Mouse (Mus musculus): ENCODE data around the gene BC034090. TPM values are rescaled to one million over a fixed set of nuclear protein-coding genes. Genes with fewer than 3 reads are reported as not detected.

The BC034090 gene
- polyA plus RNA-seq, 1 experiment from 2014 or later = 7.5 TPM

- Histone ChIP-seq H3K4me3 (no peak overlapping the region), H3K9me3 (no peaks in the 10 kb centered on the region), H3K9ac (0 out of 2 replicates have a peak overlapping the region, but pooled peaks have one; percentile 1), H3K27ac (peak overlapping the region; percentile 49), H3K4me1 (peaks cover 44% of the 10 kb centered on the region), H3K36me3 (peaks cover 76% of the 10 kb centered on the region), H3K27me3 (no peaks in the 10 kb centered on the region), H3K4me2 (no peak overlapping the region)
- ATAC-seq (ENCODE audit: insufficient number of reproducible peaks, insufficient read depth, low FRiP score, low TSS enrichment, low read depth) = no peak
- WGBS = 76% methylated on average over 7 of the region's 7 CpGs
Observed at GRCm38 (mm10) chr1:155203101-155203500, 41.1 kb downstream of the BC034090 start.

DNA sequence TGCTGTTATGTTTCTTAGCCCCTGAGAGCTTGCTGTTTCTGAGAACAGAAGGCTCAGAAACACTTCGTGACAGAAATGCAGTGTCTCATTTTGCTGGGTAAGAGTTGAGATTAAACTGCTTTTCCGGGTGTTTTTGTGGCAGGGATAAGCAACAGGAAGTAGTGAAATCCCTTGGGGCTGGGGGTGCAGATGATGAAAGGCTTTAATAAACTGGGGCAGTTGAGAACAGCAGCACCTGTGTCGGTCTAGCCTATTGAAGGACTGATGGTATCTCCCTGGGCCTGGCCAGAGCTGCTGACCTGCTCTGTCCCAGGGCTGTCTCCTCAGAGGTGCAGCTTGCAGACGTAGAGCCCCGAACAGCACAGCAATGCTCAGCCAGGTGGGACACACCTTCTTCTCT lies 41.8 kb downstream of the BC034090 start:
- peaks cover 77% of the 10 kb centered on the region for H3K36me3 ChIP-seq
- no peak for ATAC-seq (ENCODE audit: insufficient number of reproducible peaks, insufficient read depth, low FRiP score, low TSS enrichment, low read depth)
- WGBS = 68% methylated on average over 5 of the region's 5 CpGs

GRCm38 (mm10) chr1:155201914-155202313 lies 42.3 kb downstream of the BC034090 start:
- Histone ChIP-seq H3K4me3 (no peak overlapping the region), H3K36me3 (peaks cover 77% of the 10 kb centered on the region), H3K4me2 (no peak overlapping the region), H3K9ac (no peak overlapping the region), H3K9me3 (no peaks in the 10 kb centered on the region), H3K27ac (no peak overlapping the region), H3K4me1 (peaks cover 44% of the 10 kb centered on the region), H3K27me3 (no peaks in the 10 kb centered on the region)
- ATAC-seq (ENCODE audit: insufficient number of reproducible peaks, insufficient read depth, low FRiP score, low TSS enrichment, low read depth) = no peak
- WGBS = 75% methylated on average over 17 of the region's 17 CpGs

More for the DNA sequence above, 41.8 kb downstream of the BC034090 start:
- H3K27me3 ChIP-seq = no peaks in the 10 kb centered on the region
- no peak overlapping the region for H3K4me3 ChIP-seq
- H3K27ac ChIP-seq = peak overlapping the region; percentile 49
- H3K9ac ChIP-seq = 0 out of 2 replicates have a peak overlapping the region, but pooled peaks have one; percentile 1
- peaks cover 44% of the 10 kb centered on the region for H3K4me1 ChIP-seq
- no peak overlapping the region for H3K4me2 ChIP-seq
- H3K9me3 ChIP-seq = no peaks in the 10 kb centered on the region

- Histone ChIP-seq H3K4me1 (peaks cover 42% of the 10 kb centered on the region), H3K27ac (no peak overlapping the region), H3K27me3 (no peaks in the 10 kb centered on the region), H3K4me2 (no peak overlapping the region), H3K36me3 (peaks cover 75% of the 10 kb centered on the region), H3K9ac (no peak overlapping the region), H3K9me3 (no peaks in the 10 kb centered on the region), H3K4me3 (no peak overlapping the region)
- 0 out of 2 replicates have a peak, but pooled peaks have one; percentile 29 for ATAC-seq (ENCODE audit: insufficient number of reproducible peaks, insufficient read depth, low FRiP score, low TSS enrichment, low read depth)
- WGBS = 70% methylated on average over 4 of the region's 4 CpGs
Observed at GRCm38 (mm10) chr1:155201373-155201879, 42.8 kb downstream of the BC034090 start.

GRCm38 (mm10) chr1:155200967-155201366 lies 43.3 kb downstream of the BC034090 start:
- 48% methylated on average over 2 of the region's 2 CpGs for WGBS

GRCm38 (mm10) chr1:155199522-155199921 lies 44.7 kb downstream of the BC034090 start:
- Histone ChIP-seq H3K27ac (no peak overlapping the region), H3K9ac (no peak overlapping the region), H3K4me1 (peaks cover 23% of the 10 kb centered on the region), H3K36me3 (peaks cover 73% of the 10 kb centered on the region), H3K4me2 (no peak overlapping the region), H3K4me3 (no peak overlapping the region), H3K27me3 (no peaks in the 10 kb centered on the region), H3K9me3 (no peaks in the 10 kb centered on the region)
- 67% methylated on average over 6 of the region's 6 CpGs for WGBS
- ATAC-seq (ENCODE audit: insufficient number of reproducible peaks, insufficient read depth, low FRiP score, low TSS enrichment, low read depth) = no peak

More at GRCm38 (mm10) chr1:155200967-155201366, 43.3 kb downstream of the BC034090 start:
- Histone ChIP-seq H3K4me3 (no peak overlapping the region), H3K4me2 (no peak overlapping the region), H3K27ac (no peak overlapping the region), H3K4me1 (peaks cover 37% of the 10 kb centered on the region), H3K9me3 (no peaks in the 10 kb centered on the region), H3K27me3 (no peaks in the 10 kb centered on the region), H3K9ac (no peak overlapping the region), H3K36me3 (peaks cover 71% of the 10 kb centered on the region)
- ATAC-seq (ENCODE audit: insufficient number of reproducible peaks, insufficient read depth, low FRiP score, low TSS enrichment, low read depth) = no peak

DNA sequence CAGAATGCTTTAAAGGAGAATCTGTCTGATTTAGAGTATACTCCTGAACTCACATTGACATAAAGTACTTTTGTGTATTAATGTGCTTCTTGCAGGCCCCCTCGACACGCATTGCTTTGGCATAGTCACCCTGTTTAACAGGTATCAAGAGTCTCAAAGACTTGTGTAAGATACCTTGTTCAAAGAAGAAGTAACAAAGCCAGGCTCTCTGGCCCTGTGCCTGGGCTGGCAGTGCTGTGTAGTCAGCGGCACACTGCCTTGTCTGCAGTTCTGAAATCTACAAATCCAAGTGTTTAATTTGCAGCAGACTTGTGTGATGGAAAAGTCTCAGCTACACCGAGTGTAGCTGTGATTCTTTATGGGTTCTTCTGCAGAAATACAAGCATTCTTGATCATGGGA lies 47.6 kb downstream of the BC034090 start:
- H3K4me2 ChIP-seq = no peak overlapping the region
- no peak overlapping the region for H3K4me3 ChIP-seq
- H3K9ac ChIP-seq = no peak overlapping the region
- peaks cover 13% of the 10 kb centered on the region; the same call in 1 of the 2 replicates for H3K4me1 ChIP-seq
- H3K9me3 ChIP-seq = no peaks in the 10 kb centered on the region
- no peaks in the 10 kb centered on the region for H3K27me3 ChIP-seq
- H3K27ac ChIP-seq = no peak overlapping the region
- 78% methylated on average over 4 of the region's 4 CpGs for WGBS
- ATAC-seq (ENCODE audit: insufficient number of reproducible peaks, insufficient read depth, low FRiP score, low TSS enrichment, low read depth) = no peak
- peaks cover 73% of the 10 kb centered on the region for H3K36me3 ChIP-seq

- no peaks in the 10 kb centered on the region for H3K27me3 ChIP-seq
- H3K9me3 ChIP-seq = no peaks in the 10 kb centered on the region
- no peak for ATAC-seq (ENCODE audit: insufficient number of reproducible peaks, insufficient read depth, low FRiP score, low TSS enrichment, low read depth)
- peaks cover 9% of the 10 kb centered on the region; the same call in 1 of the 2 replicates for H3K4me1 ChIP-seq
- no peak overlapping the region for H3K4me2 ChIP-seq
- H3K27ac ChIP-seq = no peak overlapping the region
- no peak overlapping the region for H3K9ac ChIP-seq
- WGBS = 63% methylated on average over 15 of the region's 15 CpGs
- no peak overlapping the region for H3K4me3 ChIP-seq
- peaks cover 76% of the 10 kb centered on the region for H3K36me3 ChIP-seq
Observed at GRCm38 (mm10) chr1:155192805-155193368, 51.4 kb downstream of the BC034090 start.

DNA sequence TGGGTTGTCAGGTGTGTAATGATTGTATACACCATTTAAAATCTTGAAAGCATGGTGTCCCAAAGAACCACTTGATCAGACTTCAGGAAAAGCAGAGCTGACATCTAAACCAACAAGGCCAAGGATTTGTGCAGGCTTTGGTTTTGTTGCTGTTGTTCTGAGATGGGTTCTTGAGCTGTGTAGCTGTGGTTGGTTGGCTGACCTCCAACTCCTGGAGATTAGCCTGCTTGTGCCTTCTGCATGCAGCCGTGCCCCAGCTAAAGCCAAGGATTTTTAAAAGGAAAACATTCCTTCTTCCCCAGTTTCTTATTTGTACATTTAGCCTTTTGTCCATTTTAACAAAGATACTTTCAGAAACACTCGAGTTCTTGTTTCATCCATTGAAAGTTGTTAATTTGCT lies 52.6 kb downstream of the BC034090 start:
- 81% methylated on average over 2 of the region's 2 CpGs for WGBS
- ATAC-seq (ENCODE audit: insufficient number of reproducible peaks, insufficient read depth, low FRiP score, low TSS enrichment, low read depth) = no peak
- Histone ChIP-seq H3K4me1 (peaks cover 9% of the 10 kb centered on the region; the same call in 1 of the 2 replicates), H3K36me3 (peaks cover 72% of the 10 kb centered on the region), H3K27me3 (no peaks in the 10 kb centered on the region), H3K9me3 (no peaks in the 10 kb centered on the region), H3K27ac (no peak overlapping the region), H3K4me3 (no peak overlapping the region), H3K9ac (no peak overlapping the region), H3K4me2 (no peak overlapping the region)

DNA sequence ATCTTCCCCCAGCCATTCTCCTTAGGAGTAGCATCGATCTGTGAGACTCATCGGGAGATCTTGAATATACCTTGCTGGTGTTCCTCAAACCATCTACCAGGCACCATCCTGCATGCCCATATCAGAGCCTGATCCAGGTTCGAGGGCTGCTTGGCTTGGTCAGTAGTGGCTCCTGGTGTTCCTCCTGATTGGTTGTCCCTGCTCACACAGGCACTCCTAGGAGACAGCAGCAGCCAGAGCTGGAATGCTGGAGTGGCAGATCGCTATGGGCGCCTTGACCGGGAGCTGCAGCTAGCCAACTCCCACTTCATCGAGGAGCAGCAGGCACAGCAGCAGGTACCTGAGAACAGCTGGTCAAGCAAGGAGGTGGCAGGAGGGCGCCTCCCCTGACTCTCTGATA lies 53.0 kb downstream of the BC034090 start:
- Histone ChIP-seq H3K9ac (no peak overlapping the region), H3K27me3 (no peaks in the 10 kb centered on the region), H3K36me3 (peaks cover 72% of the 10 kb centered on the region), H3K27ac (no peak overlapping the region), H3K4me2 (no peak overlapping the region), H3K4me1 (peaks cover 9% of the 10 kb centered on the region; the same call in 1 of the 2 replicates), H3K4me3 (no peak overlapping the region), H3K9me3 (no peaks in the 10 kb centered on the region)
- 94% methylated on average over 8 of the region's 8 CpGs for WGBS
- ATAC-seq (ENCODE audit: insufficient number of reproducible peaks, insufficient read depth, low FRiP score, low TSS enrichment, low read depth) = no peak

DNA sequence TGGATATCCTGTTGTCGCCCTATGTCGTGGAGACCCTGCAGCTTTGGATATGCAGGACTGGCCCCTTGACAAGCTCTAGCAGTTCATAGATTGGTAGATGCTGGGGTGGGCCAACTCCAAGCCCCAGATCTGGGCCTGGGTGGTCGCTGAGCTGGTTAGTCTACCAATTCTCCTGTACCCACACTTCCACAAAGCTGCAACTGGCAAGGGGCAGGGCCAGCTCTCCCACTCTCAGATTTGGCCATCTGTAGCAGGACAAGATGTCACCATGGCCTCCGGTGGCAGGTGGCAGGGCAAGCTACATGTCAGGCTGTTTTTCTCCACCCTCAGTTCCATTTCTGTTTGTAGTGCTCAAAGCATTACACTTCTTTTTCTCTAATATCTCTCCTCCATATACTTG lies 55.6 kb downstream of the BC034090 start:
- Histone ChIP-seq H3K36me3 (peaks cover 61% of the 10 kb centered on the region), H3K9me3 (no peaks in the 10 kb centered on the region), H3K27ac (no peak overlapping the region), H3K9ac (no peak overlapping the region), H3K4me2 (no peak overlapping the region), H3K4me1 (peaks cover 9% of the 10 kb centered on the region; the same call in 1 of the 2 replicates), H3K4me3 (no peak overlapping the region), H3K27me3 (no peaks in the 10 kb centered on the region)
- 87% methylated on average over 4 of the region's 4 CpGs for WGBS
- ATAC-seq (ENCODE audit: insufficient number of reproducible peaks, insufficient read depth, low FRiP score, low TSS enrichment, low read depth) = no peak

GRCm38 (mm10) chr1:155184191-155184590 lies 60.1 kb downstream of the BC034090 start:
- Histone ChIP-seq H3K27ac (no peak overlapping the region), H3K4me2 (no peak overlapping the region), H3K9ac (no peak overlapping the region), H3K36me3 (peaks cover 53% of the 10 kb centered on the region), H3K9me3 (no peaks in the 10 kb centered on the region), H3K27me3 (no peaks in the 10 kb centered on the region), H3K4me3 (no peak overlapping the region), H3K4me1 (no peaks in the 10 kb centered on the region)
- WGBS = 76% methylated on average over 3 of the region's 3 CpGs
- ATAC-seq (ENCODE audit: insufficient number of reproducible peaks, insufficient read depth, low FRiP score, low TSS enrichment, low read depth) = no peak
